Mouse (Mus musculus) myocyte (in vitro differentiated cells): ENCODE measurements around the gene Tecpr1. TPM values are rescaled to one million over a fixed set of nuclear protein-coding genes. Genes with fewer than 3 reads are reported as not detected.

Source experiments
- H3K27me3 ChIP-seq: one replicate; pipeline ENCODE4 v1.6.1; 2011; ENCODE audit not compliant: control insufficient read depth, insufficient read depth, insufficient read length
- H3K36me3 ChIP-seq: one replicate; pipeline ENCODE4 v1.6.1; 2011; ENCODE audit not compliant: control insufficient read depth, insufficient read depth
- H3K4me2 ChIP-seq: one replicate; pipeline ENCODE4 v1.6.1; 2011; ENCODE audit warnings: low read depth, control low read depth
- H3K4me3 ChIP-seq: one replicate; pipeline ENCODE4 v1.5.1; 2011; ENCODE audit warnings: mild to moderate bottlenecking, control low read depth, moderate library complexity
- H3K79me2 ChIP-seq: one replicate; pipeline ENCODE4 v1.6.1; 2011; ENCODE audit not compliant: control insufficient read depth, insufficient read depth
- H3ac ChIP-seq: one replicate; pipeline ENCODE4 v1.6.1; 2011; ENCODE audit not compliant: control insufficient read depth, insufficient read length
- CEBPB ChIP-seq: IDR thresholded peaks from 2 replicates; pipeline ENCODE4 v1.6.1; 2011; ENCODE audit warnings: mild to moderate bottlenecking, moderate library complexity; ENCODE audit not compliant: poor library complexity, insufficient read depth, severe bottlenecking
- E2F4 ChIP-seq: IDR thresholded peaks from one replicate; pipeline ENCODE4 v1.6.1; 2011; ENCODE audit warnings: mild to moderate bottlenecking, control low read depth, moderate library complexity; ENCODE audit not compliant: insufficient read depth
- MAX ChIP-seq: IDR thresholded peaks from one replicate; pipeline ENCODE4 v1.6.1; 2011; ENCODE audit warnings: low read depth, mild to moderate bottlenecking, control low read depth
- MYOD1 ChIP-seq, 3 experiments: IDR thresholded peaks; one replicate each; pipeline ENCODE4 v1.6.1; 2011; ENCODE audit warnings: control low read depth in 2 of 3, low read depth in 2 of 3, mild to moderate bottlenecking in 2 of 3, moderate library complexity in 1 of 3; ENCODE audit not compliant: insufficient read length in 2 of 3, control insufficient read depth in 1 of 3
- MYOG ChIP-seq, 3 experiments: IDR thresholded peaks; one replicate each; pipeline ENCODE4 v1.6.1; 2011; ENCODE audit warnings: control low read depth in 2 of 3, low read depth in 2 of 3, mild to moderate bottlenecking in 2 of 3; ENCODE audit not compliant: insufficient read length in 2 of 3, control insufficient read depth in 1 of 3, insufficient read depth in 1 of 3
- POLR2A ChIP-seq: IDR thresholded peaks from one replicate; pipeline ENCODE4 v1.6.1; 2011; ENCODE audit warnings: low read depth, mild to moderate bottlenecking, control low read depth, moderate library complexity; ENCODE audit not compliant: insufficient read length
- POLR2AphosphoS2 ChIP-seq: IDR thresholded peaks from one replicate; pipeline ENCODE4 v1.6.1; 2011; ENCODE audit warnings: low read depth, control low read depth; ENCODE audit not compliant: insufficient read length
- REST ChIP-seq: IDR thresholded peaks from one replicate; pipeline ENCODE4 v1.6.1; 2011; ENCODE audit warnings: mild to moderate bottlenecking, control low read depth, moderate library complexity; ENCODE audit not compliant: insufficient read depth, insufficient read length
- SRF ChIP-seq: IDR thresholded peaks from one replicate; pipeline ENCODE4 v1.6.1; 2011; ENCODE audit warnings: low read depth; ENCODE audit not compliant: control insufficient read depth, insufficient read length
- TCF12 ChIP-seq: IDR thresholded peaks from one replicate; pipeline ENCODE4 v1.6.1; 2011; ENCODE audit warnings: mild to moderate bottlenecking, control low read depth; ENCODE audit not compliant: poor library complexity, insufficient read depth, severe bottlenecking
- TCF3 ChIP-seq: IDR thresholded peaks from one replicate; pipeline ENCODE4 v1.6.1; 2011; ENCODE audit warnings: low read depth, control low read depth; ENCODE audit not compliant: insufficient read length
- USF1 ChIP-seq: IDR thresholded peaks from one replicate; pipeline ENCODE4 v1.6.1; 2011; ENCODE audit warnings: low read depth, mild to moderate bottlenecking, control low read depth, moderate library complexity
- polyA plus RNA-seq: library from polyadenylated mRNA; unstranded; fragments of >200 nt; fragmentation: generic; extraction: Trizol; gene quantifications from one replicate; pipeline ENCODE4 v1.2.1, GENCODE M21; 2012; ENCODE audit warnings: missing spikeins

The Tecpr1 gene
- polyA plus RNA-seq, 1 experiment = 19.2 TPM

GRCm38 (mm10) chr5:144154528-144154927 is 68.9 kb downstream of the Tecpr1 start:
- TF ChIP-seq REST = no peak
- no peak for TF ChIP-seq SRF
- TF ChIP-seq MYOD1 (IDR thresholded peaks at IDR 0.05; ENCODE audit: control insufficient read depth in 1 of 3, insufficient read length in 2 of 3, low read depth in 2 of 3) = no peak
- TF ChIP-seq USF1 = no peak
- no peak for TF ChIP-seq MAX
- TF ChIP-seq MYOG (IDR thresholded peaks at IDR 0.05; ENCODE audit: control insufficient read depth in 1 of 3, insufficient read depth in 1 of 3, insufficient read length in 2 of 3, low read depth in 2 of 3) = no peak
- TF ChIP-seq TCF3 = no peak
- no peak for TF ChIP-seq CEBPB
- TF ChIP-seq TCF12 = no peak
- no peak for TF ChIP-seq POLR2A
- no peak for TF ChIP-seq POLR2AphosphoS2
- no peak for TF ChIP-seq E2F4
- H3K4me2 ChIP-seq = no peak overlapping the region
- H3K79me2 ChIP-seq = no peaks in the 10 kb centered on the region
- H3K4me3 ChIP-seq = no peak overlapping the region
- peaks cover 6% of the 10 kb centered on the region for H3K36me3 ChIP-seq
- H3ac ChIP-seq = no peak overlapping the region
- no peaks in the 10 kb centered on the region for H3K27me3 ChIP-seq

DNA sequence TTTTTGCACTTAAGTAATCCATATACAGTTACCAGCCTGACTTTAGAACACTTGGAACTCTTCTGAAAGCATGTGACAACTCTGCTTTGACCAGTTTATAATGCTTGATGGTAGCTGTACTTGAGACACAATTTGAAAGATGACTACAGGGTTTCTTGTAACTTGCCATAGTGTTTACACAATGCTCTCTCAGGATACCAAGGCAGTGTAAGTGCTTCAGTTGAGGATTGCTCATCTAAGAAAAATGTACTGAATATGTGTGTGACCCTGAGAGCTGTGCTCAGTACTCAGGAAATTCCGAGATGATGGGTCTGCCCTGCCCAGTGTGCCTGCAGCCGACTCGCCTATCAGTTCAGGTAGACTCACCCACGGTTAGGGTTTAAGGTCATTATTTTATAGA is 72.1 kb downstream of the Tecpr1 start:
- no peaks in the 10 kb centered on the region for H3K79me2 ChIP-seq
- H3ac ChIP-seq = no peak overlapping the region
- H3K36me3 ChIP-seq = no peaks in the 10 kb centered on the region
- H3K27me3 ChIP-seq = no peaks in the 10 kb centered on the region
- no peak overlapping the region for H3K4me2 ChIP-seq
- no peak for TF ChIP-seq USF1
- TF ChIP-seq MYOG (IDR thresholded peaks at IDR 0.05; ENCODE audit: control insufficient read depth in 1 of 3, insufficient read depth in 1 of 3, insufficient read length in 2 of 3, low read depth in 2 of 3) = no peak
- no peak for TF ChIP-seq E2F4
- no peak for TF ChIP-seq MAX
- TF ChIP-seq SRF = no peak
- no peak for TF ChIP-seq CEBPB
- TF ChIP-seq REST = no peak
- TF ChIP-seq POLR2A = no peak
- TF ChIP-seq POLR2AphosphoS2 = no peak
- no peak for TF ChIP-seq TCF3
- TF ChIP-seq MYOD1 (IDR thresholded peaks at IDR 0.05; ENCODE audit: control insufficient read depth in 1 of 3, insufficient read length in 2 of 3, low read depth in 2 of 3) = no peak
- no peak for TF ChIP-seq TCF12
- no peak overlapping the region for H3K4me3 ChIP-seq

DNA sequence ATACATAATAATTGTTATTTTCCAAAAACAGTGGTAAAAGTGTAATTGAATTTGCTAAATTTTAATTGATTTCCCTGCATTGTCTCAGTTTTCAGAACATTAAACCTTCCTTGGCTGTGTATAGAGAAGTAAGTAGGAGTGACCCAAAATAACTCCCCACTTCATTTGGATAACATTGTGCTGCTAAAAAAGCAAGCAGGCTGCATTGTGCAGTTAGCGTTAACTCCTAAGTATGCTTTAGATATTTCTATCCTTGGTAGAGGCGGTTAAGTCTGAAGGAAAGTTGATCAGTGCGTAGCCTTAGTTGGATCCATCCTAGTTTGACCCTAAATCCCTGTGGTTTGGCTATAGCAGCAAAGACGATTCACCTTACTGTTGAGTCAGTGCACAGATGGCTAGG is 73.9 kb downstream of the Tecpr1 start:
- Histone ChIP-seq H3K4me2 (no peak overlapping the region), H3ac (no peak overlapping the region), H3K36me3 (no peaks in the 10 kb centered on the region), H3K4me3 (no peak overlapping the region), H3K79me2 (no peaks in the 10 kb centered on the region), H3K27me3 (no peaks in the 10 kb centered on the region)
- TF ChIP-seq MYOD1 (IDR thresholded peaks at IDR 0.05; ENCODE audit: control insufficient read depth in 1 of 3, insufficient read length in 2 of 3, low read depth in 2 of 3) = no peak
- no peak for TF ChIP-seq TCF3
- no peak for TF ChIP-seq USF1
- TF ChIP-seq SRF = no peak
- no peak for TF ChIP-seq E2F4

DNA sequence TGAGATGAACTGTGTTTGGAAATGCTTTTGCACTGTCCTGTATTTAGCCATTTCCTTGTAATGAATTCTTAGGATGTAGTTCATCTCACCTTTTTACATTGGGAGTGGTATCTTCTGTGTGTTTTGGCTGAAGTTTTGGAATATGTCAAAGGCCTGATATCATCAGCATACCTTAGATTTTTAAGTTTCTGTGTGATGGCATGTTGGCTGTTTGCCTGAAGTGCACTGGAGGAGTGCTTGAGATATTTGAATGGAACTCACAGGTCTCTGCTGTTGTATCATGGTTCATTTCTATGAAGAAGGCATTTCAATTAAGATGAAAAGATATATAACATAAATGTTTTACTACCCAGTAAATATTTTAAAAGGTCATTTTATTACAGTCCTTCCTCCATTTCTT is 76.5 kb downstream of the Tecpr1 start:
- Histone ChIP-seq H3K27me3 (no peaks in the 10 kb centered on the region), H3K79me2 (no peaks in the 10 kb centered on the region), H3ac (no peak overlapping the region), H3K36me3 (no peaks in the 10 kb centered on the region), H3K4me3 (no peak overlapping the region), H3K4me2 (no peak overlapping the region)
- TF ChIP-seq POLR2A = no peak
- no peak for TF ChIP-seq E2F4
- TF ChIP-seq USF1 = no peak
- TF ChIP-seq TCF3 = no peak
- TF ChIP-seq POLR2AphosphoS2 = no peak
- no peak for TF ChIP-seq MAX
- no peak for TF ChIP-seq MYOD1 (IDR thresholded peaks at IDR 0.05; ENCODE audit: control insufficient read depth in 1 of 3, insufficient read length in 2 of 3, low read depth in 2 of 3)
- no peak for TF ChIP-seq CEBPB
- TF ChIP-seq MYOG (IDR thresholded peaks at IDR 0.05; ENCODE audit: control insufficient read depth in 1 of 3, insufficient read depth in 1 of 3, insufficient read length in 2 of 3, low read depth in 2 of 3) = no peak
- no peak for TF ChIP-seq TCF12
- TF ChIP-seq SRF = no peak
- TF ChIP-seq REST = no peak

Other genes with a start within 250 kb of the Tecpr1 start
- gene Ccz1, start 208.7 kb downstream of the Tecpr1 start, polyA plus RNA-seq = 31.0 TPM
- gene Ocm, start 196.9 kb downstream of the Tecpr1 start, polyA plus RNA-seq = not detected
- gene Lmtk2, start 123.2 kb downstream of the Tecpr1 start, polyA plus RNA-seq = 4.7 TPM
- gene Bhlha15, start 33.3 kb downstream of the Tecpr1 start, polyA plus RNA-seq = 0.02 TPM
- 153 TPM for gene Bri3, start 20.8 kb upstream of the Tecpr1 start, polyA plus RNA-seq
- 68.8 TPM for gene Baiap2l1, start 134.5 kb upstream of the Tecpr1 start, polyA plus RNA-seq